Mouse (Mus musculus) liver, embryonic 11.5 days (tissue): ENCODE measurements at regions not wholly inside any gene's neighbourhood (a gene's known extent, or its start where the extent isn't known, plus 50 kb on each side); places are given as distances from the start of the nearest gene placed in this dataset.

Experiments used
- ATAC-seq: fragments of 200-750 bp; cut with Nextera tagmentation; replicated peaks from 2 replicates; pipeline ENCODE4 v1.8.0; 2017; ENCODE audit warnings: moderate number of reproducible peaks, mild to moderate bottlenecking, moderate TSS enrichment, moderate library complexity; ENCODE audit not compliant: low FRiP score
- DNase-seq: peaks from one replicate; pipeline ENCODE4 v3.0.0-alpha.2; 2017; ENCODE audit warnings: low spot score
- H3K27ac ChIP-seq: fragments of 300-500 bp; sonication (generic); 2 replicates; pipeline ENCODE4 v1.5.1; 2014; ENCODE audit warnings: mild to moderate bottlenecking, low read depth, low read length, control low read depth
- H3K27me3 ChIP-seq: fragments of 300-500 bp; sonication (generic); replicated peaks from 2 replicates; pipeline ENCODE4 v1.6.1; 2014; ENCODE audit warnings: low read length, mixed read lengths; ENCODE audit not compliant: control insufficient read depth, insufficient read depth
- H3K36me3 ChIP-seq: fragments of 300-500 bp; sonication (generic); 2 replicates; pipeline ENCODE4 v1.6.1; 2014; ENCODE audit warnings: mild to moderate bottlenecking, low read length, moderate library complexity, mixed read lengths; ENCODE audit not compliant: control insufficient read depth, insufficient read depth
- H3K4me1 ChIP-seq: fragments of 300-500 bp; sonication (generic); replicated peaks from 2 replicates; pipeline ENCODE4 v1.6.1; 2014; ENCODE audit warnings: low read length, mixed read lengths; ENCODE audit not compliant: control insufficient read depth, insufficient read depth
- H3K4me2 ChIP-seq: fragments of 300-500 bp; sonication (generic); 2 replicates; pipeline ENCODE4 v1.6.1; 2014; ENCODE audit warnings: mild to moderate bottlenecking, control low read depth, moderate library complexity
- H3K4me3 ChIP-seq: fragments of 300-500 bp; sonication (generic); 2 replicates; pipeline ENCODE4 v1.5.1; 2014; ENCODE audit warnings: low read depth, low read length, control low read depth
- H3K9ac ChIP-seq: fragments of 300-500 bp; sonication (generic); 2 replicates; pipeline ENCODE4 v1.6.1; 2014; ENCODE audit warnings: low read depth, low read length, control low read depth
- H3K9me3 ChIP-seq: fragments of 300-500 bp; sonication (generic); 2 replicates; pipeline ENCODE4 v1.6.1; 2016; ENCODE audit warnings: low read length, inconsistent platforms, mixed read lengths; ENCODE audit not compliant: control insufficient read depth
- WGBS: fragments of 180-500 bp; shearing (Covaris S2); extraction: QIAGEN DNeasy Blood & Tissue Kit; methylation state at CpG from one replicate; pipeline ENCODE4 v1.1.7; 2014; 5-methylcytosine and 5-hydroxymethylcytosine counted together

DNA sequence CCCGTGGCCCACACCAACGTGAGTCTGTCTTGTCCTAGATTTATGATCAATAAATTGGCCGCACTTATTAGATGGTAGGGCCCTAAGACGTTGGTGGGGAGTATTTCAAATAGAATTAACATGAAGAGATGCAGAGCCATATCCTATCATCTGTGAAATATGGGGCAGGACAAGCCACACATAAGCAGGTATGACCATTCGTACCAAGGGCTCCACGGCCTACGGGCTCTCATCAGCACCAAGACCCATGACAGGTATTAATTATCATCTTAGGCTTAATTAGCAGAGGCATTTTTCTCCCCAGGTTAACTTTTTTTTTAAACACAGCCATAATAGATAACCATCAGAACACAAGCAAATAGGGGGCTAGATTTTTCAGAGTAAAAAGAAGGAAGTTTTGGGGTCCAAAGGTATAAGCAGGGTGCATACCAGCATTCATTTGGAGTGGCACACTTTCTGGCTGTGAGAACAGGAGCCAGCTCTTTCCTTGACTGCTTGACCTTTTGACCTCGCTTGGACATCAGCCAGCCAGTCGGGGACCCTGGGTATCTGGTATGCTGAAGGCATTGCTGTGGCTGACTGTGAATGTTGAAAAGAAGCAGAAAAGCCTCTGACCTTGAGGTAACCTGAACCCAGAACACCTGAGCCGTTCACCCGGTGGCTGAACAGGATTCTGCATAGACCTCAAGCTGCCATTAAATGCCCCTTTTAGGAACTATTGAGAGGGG is 185.8 kb downstream of the Snx10 start:
- DNase-seq: no peak
- WGBS: 57% methylated on average over 11 of the region's 11 CpGs
- no peak overlapping the region for H3K9ac ChIP-seq
- 0 out of 2 replicates have a peak, but pooled peaks cover 3% of the 10 kb centered on the region for H3K4me1 ChIP-seq
- no peaks in the 10 kb centered on the region for H3K9me3 ChIP-seq
- no peaks in the 10 kb centered on the region for H3K36me3 ChIP-seq
- ATAC-seq: no peak
- no peaks in the 10 kb centered on the region; the same call in 1 of the 2 replicates for H3K27me3 ChIP-seq
- no peak overlapping the region for H3K4me2 ChIP-seq
- no peak overlapping the region for H3K4me3 ChIP-seq
- H3K27ac ChIP-seq: no peak overlapping the region

DNA sequence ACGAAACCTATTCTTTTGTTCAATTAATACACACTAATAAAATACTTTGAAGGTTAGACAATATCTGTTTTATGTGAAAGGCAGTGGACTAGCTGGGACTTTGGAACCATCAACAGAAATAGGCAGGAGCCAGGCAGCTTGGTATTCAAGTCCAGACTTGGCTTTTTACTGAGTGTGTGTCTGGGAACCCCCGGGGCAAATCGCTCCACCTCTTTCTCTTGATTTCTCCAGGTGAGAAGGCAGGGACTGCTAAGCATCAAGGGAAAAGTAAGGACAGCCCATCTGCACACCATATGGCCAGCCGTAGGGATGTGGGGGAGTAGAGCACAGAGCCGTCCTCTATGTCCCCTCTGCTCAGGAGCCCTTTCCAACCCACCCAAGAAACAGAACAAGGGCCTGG is 186.5 kb downstream of the Snx10 start:
- Histone ChIP-seq H3K27ac (no peak overlapping the region), H3K9me3 (no peaks in the 10 kb centered on the region), H3K4me2 (no peak overlapping the region), H3K4me1 (0 out of 2 replicates have a peak, but pooled peaks cover 3% of the 10 kb centered on the region), H3K36me3 (no peaks in the 10 kb centered on the region), H3K4me3 (no peak overlapping the region), H3K27me3 (no peaks in the 10 kb centered on the region; the same call in 1 of the 2 replicates), H3K9ac (no peak overlapping the region)
- DNase-seq (no peak), ATAC-seq (no peak)
- 82% methylated on average over 5 of the region's 5 CpGs for WGBS

DNA sequence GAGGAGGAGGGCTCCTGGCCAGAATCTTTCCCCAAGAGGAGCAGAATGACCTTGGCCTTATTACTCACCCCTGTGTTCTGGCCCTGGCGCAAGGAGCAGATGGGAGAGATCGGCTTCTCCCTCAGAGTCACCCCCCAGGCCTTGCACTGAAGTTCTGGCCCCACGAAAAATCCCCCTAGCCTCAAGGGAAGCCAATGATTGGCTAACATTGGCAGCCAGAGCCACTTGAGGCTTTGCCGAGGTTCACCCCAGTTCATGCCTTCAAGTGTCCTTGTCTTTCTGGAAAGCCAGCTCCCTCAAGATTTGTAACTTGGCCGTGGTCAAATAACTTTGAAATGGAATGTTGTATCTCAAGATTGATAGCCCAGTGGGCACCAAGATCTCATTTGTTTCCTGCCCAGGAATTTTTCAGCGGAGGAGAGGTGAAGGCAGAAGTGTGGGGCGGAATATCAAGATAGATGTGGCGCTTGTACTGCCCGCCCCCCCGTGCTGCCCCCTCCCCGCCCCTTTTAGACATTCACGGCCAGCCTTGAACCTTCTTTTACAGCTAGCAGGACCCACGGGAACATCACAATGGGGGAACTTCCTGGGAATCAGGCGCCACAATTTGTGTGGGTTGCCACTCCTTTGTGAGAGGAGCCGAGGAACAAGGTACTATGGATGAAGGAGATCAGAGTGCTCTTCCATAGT is 187.4 kb downstream of the Snx10 start:
- Histone ChIP-seq H3K4me2 (no peak overlapping the region), H3K27me3 (no peaks in the 10 kb centered on the region; the same call in 1 of the 2 replicates), H3K9me3 (no peaks in the 10 kb centered on the region), H3K4me1 (0 out of 2 replicates have a peak, but pooled peaks cover 3% of the 10 kb centered on the region), H3K27ac (no peak overlapping the region), H3K9ac (no peak overlapping the region), H3K36me3 (no peaks in the 10 kb centered on the region), H3K4me3 (no peak overlapping the region)
- WGBS: 79% methylated on average over 15 of the region's 15 CpGs
- DNase-seq (no peak), ATAC-seq (no peak)

- ATAC-seq (no peak), DNase-seq (no peak)
Measured at GRCm38 (mm10) chr6:51711616-51711970, 187.9 kb downstream of the Snx10 start.

GRCm38 (mm10) chr6:51715158-51715840 is 191.6 kb downstream of the Snx10 start:
- no peak for DNase-seq

More at GRCm38 (mm10) chr6:51711616-51711970, 187.9 kb downstream of the Snx10 start:
- no peaks in the 10 kb centered on the region for H3K9me3 ChIP-seq
- H3K36me3 ChIP-seq: no peaks in the 10 kb centered on the region
- 0 out of 2 replicates have a peak, but pooled peaks cover 3% of the 10 kb centered on the region for H3K4me1 ChIP-seq
- H3K27ac ChIP-seq: no peak overlapping the region
- H3K4me2 ChIP-seq: no peak overlapping the region
- H3K27me3 ChIP-seq: no peaks in the 10 kb centered on the region; the same call in 1 of the 2 replicates
- no peak overlapping the region for H3K4me3 ChIP-seq
- H3K9ac ChIP-seq: no peak overlapping the region
- WGBS: 89% methylated on average over 7 of the region's 7 CpGs

GRCm38 (mm10) chr6:51717386-51717785 is 193.7 kb downstream of the Snx10 start:
- WGBS: 67% methylated on average over 7 of the region's 7 CpGs
- DNase-seq: no peak

More at GRCm38 (mm10) chr6:51715158-51715840, 191.6 kb downstream of the Snx10 start:
- Histone ChIP-seq H3K27me3 (no peaks in the 10 kb centered on the region), H3K4me1 (no peaks in the 10 kb centered on the region), H3K4me2 (no peak overlapping the region), H3K4me3 (no peak overlapping the region), H3K9me3 (no peaks in the 10 kb centered on the region), H3K36me3 (no peaks in the 10 kb centered on the region), H3K27ac (no peak overlapping the region), H3K9ac (no peak overlapping the region)
- 46% methylated on average over 8 of the region's 8 CpGs for WGBS
- no peak for ATAC-seq

DNA sequence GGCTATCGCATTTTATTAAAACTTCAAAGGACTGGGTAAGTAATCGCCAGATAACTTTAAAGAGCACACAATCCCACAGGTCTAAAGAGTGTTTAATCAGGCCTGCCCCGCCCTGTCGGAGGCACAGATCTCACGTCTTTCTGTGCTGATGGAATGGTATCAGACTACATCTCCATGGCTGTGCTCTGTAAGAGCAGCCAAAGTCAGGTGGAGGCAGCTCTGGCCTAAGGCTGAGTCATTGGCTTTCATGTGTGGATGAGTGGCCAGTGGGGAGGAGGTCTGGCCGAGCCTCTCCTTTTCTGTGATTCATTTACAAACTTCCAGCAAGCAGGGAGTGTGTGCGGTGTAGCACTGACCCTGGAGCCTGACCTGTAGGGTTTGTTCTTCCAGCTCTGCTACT is 197.0 kb downstream of the Snx10 start:
- no peak overlapping the region for H3K4me2 ChIP-seq
- ATAC-seq (peak; percentile 57; the same call in 1 of the 2 replicates), DNase-seq (no peak)
- no peak overlapping the region for H3K9ac ChIP-seq
- H3K27me3 ChIP-seq: no peaks in the 10 kb centered on the region
- H3K4me1 ChIP-seq: no peaks in the 10 kb centered on the region
- no peaks in the 10 kb centered on the region for H3K36me3 ChIP-seq
- H3K27ac ChIP-seq: no peak overlapping the region
- H3K9me3 ChIP-seq: no peaks in the 10 kb centered on the region
- 73% methylated on average over 7 of the region's 7 CpGs for WGBS
- H3K4me3 ChIP-seq: no peak overlapping the region

More at GRCm38 (mm10) chr6:51717386-51717785, 193.7 kb downstream of the Snx10 start:
- no peak overlapping the region for H3K4me2 ChIP-seq
- ATAC-seq: no peak
- H3K4me3 ChIP-seq: no peak overlapping the region
- no peak overlapping the region for H3K9ac ChIP-seq
- no peaks in the 10 kb centered on the region for H3K27me3 ChIP-seq
- no peaks in the 10 kb centered on the region for H3K9me3 ChIP-seq
- no peak overlapping the region for H3K27ac ChIP-seq
- H3K36me3 ChIP-seq: no peaks in the 10 kb centered on the region
- H3K4me1 ChIP-seq: no peaks in the 10 kb centered on the region

DNA sequence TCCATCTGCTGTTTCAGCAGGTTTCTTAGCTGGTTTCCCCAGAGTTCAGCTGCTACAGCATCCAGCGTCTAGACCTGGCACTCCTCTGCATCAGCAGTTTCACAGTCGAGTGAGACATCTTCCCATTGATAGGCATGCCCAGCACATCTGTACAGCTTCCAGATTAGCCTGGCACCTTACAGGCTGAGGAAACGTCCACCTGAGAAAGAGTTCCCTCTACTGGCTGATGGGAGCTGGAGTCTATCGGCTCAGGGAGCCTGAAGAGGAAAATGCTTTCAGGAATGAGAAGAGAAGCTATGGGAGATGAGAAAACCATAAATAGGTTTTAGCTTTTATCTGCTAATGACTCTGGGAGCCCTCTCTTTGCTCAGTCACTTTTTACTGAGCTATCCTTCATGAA is 199.4 kb downstream of the Snx10 start:
- Histone ChIP-seq H3K9me3 (no peaks in the 10 kb centered on the region), H3K4me2 (no peak overlapping the region), H3K27me3 (no peaks in the 10 kb centered on the region), H3K9ac (no peak overlapping the region), H3K4me3 (no peak overlapping the region), H3K27ac (no peak overlapping the region), H3K36me3 (no peaks in the 10 kb centered on the region), H3K4me1 (no peaks in the 10 kb centered on the region)
- ATAC-seq (no peak), DNase-seq (no peak)
- WGBS: 41% methylated on average over 4 of the region's 4 CpGs
